In the genomic region with DNA sequence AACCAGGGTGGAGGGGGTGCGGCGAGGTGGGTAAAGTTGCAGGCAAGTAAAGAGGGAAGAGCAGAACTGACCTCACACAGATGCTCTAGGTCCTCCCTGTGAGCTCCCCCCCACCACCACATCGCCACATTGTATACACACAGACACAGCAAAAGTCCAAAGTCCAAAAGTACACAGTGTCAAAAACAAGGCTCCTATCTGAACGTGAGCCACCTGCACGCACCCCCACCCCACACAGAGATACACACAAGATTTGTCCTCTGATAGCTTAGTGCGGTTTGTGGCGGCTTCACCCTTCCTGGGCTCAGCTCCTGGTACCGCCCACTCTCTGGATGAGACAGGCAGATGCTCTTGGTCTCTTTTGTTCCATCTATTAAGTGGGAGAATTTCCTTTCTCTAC, we compare ENCODE assay signal across 18 mouse cellular contexts. TPM values are rescaled to one million over a fixed set of nuclear protein-coding genes. Genes with fewer than 3 reads are reported as not detected.
DNase-seq lines count a peak whose midpoint lies in the region; ATAC-seq lines count a peak whose summit lies in the region.
"Had no signal": no experiment of that assay in that cellular context is flagged by ENCODE, and none has a peak within 500 bp of the region (broad histone marks: within the 10 kb centered on the region; RNA-seq: fewer than 3 reads in every experiment).

No protein-coding gene starts in this region.

- no peak overlapping the region for H3K4me2 ChIP-seq in hindbrain, embryonic 13.5 days
- H3K4me2 ChIP-seq in embryonic facial prominence, embryonic 14.5 days (ENCODE audit: low read depth, low read length), result no peak overlapping the region
- no peak overlapping the region for H3K4me2 ChIP-seq in liver, embryonic 13.5 days
- H3K4me2 ChIP-seq: midbrain, embryonic 11.5 days had no signal

- H3K9ac ChIP-seq in hindbrain, embryonic 13.5 days, result no peak overlapping the region
- H3K9ac ChIP-seq in embryonic facial prominence, embryonic 14.5 days (ENCODE audit: low read depth, low read length), result no peak overlapping the region
- no peak overlapping the region for H3K9ac ChIP-seq in liver, embryonic 13.5 days
- H3K9ac ChIP-seq: forebrain, postnatal 0 days had no signal

- H3K36me3 ChIP-seq in hindbrain, embryonic 10.5 days, result no peaks in the 10 kb centered on the region
- no peaks in the 10 kb centered on the region for H3K36me3 ChIP-seq in hindbrain, embryonic 13.5 days
- no peaks in the 10 kb centered on the region for H3K36me3 ChIP-seq in embryonic facial prominence, embryonic 14.5 days (ENCODE audit: control insufficient read depth, insufficient read depth, low read length)
- H3K36me3 ChIP-seq in liver, embryonic 13.5 days, result no peaks in the 10 kb centered on the region

- DNase-seq in hindbrain, embryonic 10.5 days (ENCODE audit: low spot score), result no peak
- no peak for DNase-seq in embryonic facial prominence, embryonic 14.5 days (ENCODE audit: low spot score)
- DNase-seq in liver, embryonic 13.5 days, result no peak
- DNase-seq in thymus, postnatal 36 days, result peak; percentile 43 to 55
- DNase-seq in MN1 (ENCODE audit: low spot score), result no peak
- DNase-seq in adrenal gland, adult 8-10 months, result no peak
- no peak for DNase-seq in spleen, postnatal 14 days (ENCODE audit: low spot score in 2 of 2)
- DNase-seq: cerebellum, postnatal 10 days; forebrain, postnatal 0 days; kidney, adult 8-10 months; lung, postnatal 14 days had no signal

- ATAC-seq in hindbrain, embryonic 13.5 days (ENCODE audit: low FRiP score), result no peak
- ATAC-seq in embryonic facial prominence, embryonic 14.5 days (ENCODE audit: low read depth), result no peak
- ATAC-seq in liver, embryonic 13.5 days (ENCODE audit: low read depth), result peak; percentile 55
- ATAC-seq: forebrain, postnatal 0 days had no signal

- H3K9me3 ChIP-seq in hindbrain, embryonic 10.5 days, result no peaks in the 10 kb centered on the region
- H3K9me3 ChIP-seq in hindbrain, embryonic 13.5 days, result no peaks in the 10 kb centered on the region
- no peaks in the 10 kb centered on the region for H3K9me3 ChIP-seq in embryonic facial prominence, embryonic 14.5 days (ENCODE audit: control insufficient read depth, low read length)
- no peaks in the 10 kb centered on the region for H3K9me3 ChIP-seq in liver, embryonic 13.5 days (replicated peaks)

- H3K4me1 ChIP-seq in hindbrain, embryonic 10.5 days (replicated peaks), result peaks cover 54% of the 10 kb centered on the region
- peaks cover 14% of the 10 kb centered on the region for H3K4me1 ChIP-seq in hindbrain, embryonic 13.5 days (replicated peaks)
- peaks cover 25% of the 10 kb centered on the region for H3K4me1 ChIP-seq in embryonic facial prominence, embryonic 14.5 days (ENCODE audit: control insufficient read depth, insufficient read depth, low read length)
- peaks cover 38% of the 10 kb centered on the region for H3K4me1 ChIP-seq in liver, embryonic 13.5 days (replicated peaks)

- WGBS in hindbrain, embryonic 10.5 days, result 75% methylated on average over 8 of the region's 8 CpGs
- 93% methylated on average over 8 of the region's 8 CpGs for WGBS in hindbrain, embryonic 13.5 days
- 71% methylated on average over 8 of the region's 8 CpGs for WGBS in embryonic facial prominence, embryonic 14.5 days
- 54% methylated on average over 8 of the region's 8 CpGs for WGBS in liver, embryonic 13.5 days (ENCODE audit: insufficient replicate concordance)

- 0 out of 2 replicates have a peak overlapping the region, but pooled peaks have one; percentile 40 for H3K27ac ChIP-seq in hindbrain, embryonic 10.5 days
- H3K27ac ChIP-seq in hindbrain, embryonic 13.5 days, result no peak overlapping the region
- peak overlapping the region; percentile 6; the same call in 1 of the 2 replicates for H3K27ac ChIP-seq in embryonic facial prominence, embryonic 14.5 days (replicated peaks; ENCODE audit: low read depth, low read length)
- no peak overlapping the region for H3K27ac ChIP-seq in liver, embryonic 13.5 days
- H3K27ac ChIP-seq: layer of hippocampus, adult 2 months had no signal

- peaks cover 32% of the 10 kb centered on the region; the same call in 1 of the 2 replicates for H3K27me3 ChIP-seq in hindbrain, embryonic 10.5 days (ENCODE audit: insufficient read depth, poor library complexity, severe bottlenecking)
- peaks cover 9% of the 10 kb centered on the region for H3K27me3 ChIP-seq in hindbrain, embryonic 13.5 days
- no peaks in the 10 kb centered on the region for H3K27me3 ChIP-seq in embryonic facial prominence, embryonic 14.5 days (replicated peaks; ENCODE audit: control insufficient read depth, insufficient read depth, low read length)
- no peaks in the 10 kb centered on the region for H3K27me3 ChIP-seq in liver, embryonic 13.5 days

- no peak overlapping the region for H3K4me3 ChIP-seq in hindbrain, embryonic 10.5 days
- no peak overlapping the region for H3K4me3 ChIP-seq in hindbrain, embryonic 13.5 days
- H3K4me3 ChIP-seq in embryonic facial prominence, embryonic 14.5 days (ENCODE audit: low read depth, low read length), result no peak overlapping the region
- H3K4me3 ChIP-seq in liver, embryonic 13.5 days (replicated peaks), result no peak overlapping the region
- H3K4me3 ChIP-seq: layer of hippocampus, adult 2 months had no signal

RNA-seq across cellular contexts. Expression of gene 1700122O11Rik, which starts 50.0 kb away (rescaled TPM):
- polyA plus RNA-seq in hindbrain, embryonic 10.5 days (2016; fragmentation: Nextera tagmentation; extraction: Ambion mirVana), result not detected in 2 replicates
- not detected in 2 replicates for polyA plus RNA-seq in hindbrain, embryonic 13.5 days (2015; fragmentation: Nextera tagmentation; extraction: Ambion mirVana)
- not detected in 2 replicates for polyA plus RNA-seq in embryonic facial prominence, embryonic 14.5 days (2014; fragmentation: Nextera tagmentation; extraction: Ambion mirVana)
- polyA plus RNA-seq in liver, embryonic 13.5 days (2015; fragmentation: Nextera tagmentation; extraction: Ambion mirVana), result not detected in 2 replicates
- total RNA-seq in adrenal gland, adult 8-10 months (2022), result under 1 TPM in 1 of 4 experiments, not detected in 3; 0.49 TPM
- total RNA-seq: adrenal gland, adult 18-20 months; forebrain, postnatal 0 days; granulocyte monocyte progenitor cell, adult 5-6 weeks; heart, postnatal 4 days; layer of hippocampus, adult 2 months had no signal
- polyA plus RNA-seq: forebrain, postnatal 0 days; midbrain, embryonic 11.5 days; stomach, embryonic 16.5 days had no signal

Comparison
In these comparisons a context has a peak if more than half of its experiments do, and no peak if none do; other contexts are left out.
1. H3K27ac ChIP-seq: peak in hindbrain, embryonic 10.5 days (single experiment) and embryonic facial prominence, embryonic 14.5 days (single experiment); none in hindbrain, embryonic 13.5 days (single experiment) and liver, embryonic 13.5 days (single experiment).
2. DNase-seq: peak in thymus, postnatal 36 days (2 of 2); none in hindbrain, embryonic 10.5 days (single experiment), embryonic facial prominence, embryonic 14.5 days (single experiment), liver, embryonic 13.5 days (single experiment), MN1 (single experiment), adrenal gland, adult 8-10 months (single experiment) and spleen, postnatal 14 days (0 of 2).